In genomic region chr13:40916321-40917160, GRCm38 (mm10) we compare ENCODE assay signal across 8 mouse cellular contexts. TPM values are rescaled to one million over a fixed set of nuclear protein-coding genes. Genes with fewer than 3 reads are reported as not detected.
DNase-seq lines count a peak whose midpoint lies in the region; ATAC-seq and TF ChIP-seq lines count a peak whose summit lies in the region.

No protein-coding gene starts in this region.

- no peak for TF ChIP-seq CTCF in brain, embryonic 14.5 days (IDR thresholded peaks at IDR 0.05; ENCODE audit: borderline replicate concordance, extremely low read depth, insufficient read depth, insufficient read length)

- H3K27ac ChIP-seq in heart, embryonic 14.5 days (replicated peaks in 1 of 2; ENCODE audit: control insufficient read depth in 1 of 2, insufficient read depth in 1 of 2, low read depth in 2 of 2, low read length in 2 of 2): no peak overlapping the region
- no peak overlapping the region for H3K27ac ChIP-seq in hindbrain, embryonic 16.5 days (ENCODE audit: low read depth, low read length)
- H3K27ac ChIP-seq in midbrain, embryonic 14.5 days (replicated peaks; ENCODE audit: low read depth, low read length): no peak overlapping the region

- TF ChIP-seq POLR2A in brain, embryonic 14.5 days (IDR thresholded peaks at IDR 0.05; ENCODE audit: borderline replicate concordance, extremely low read depth, insufficient read depth, insufficient read length, poor library complexity, severe bottlenecking): no peak

- no peak for DNase-seq in heart, postnatal 14 days
- DNase-seq in brain, embryonic 14.5 days (ENCODE audit: low read depth): peak; percentile 46
- peak; percentile 61 for DNase-seq in midbrain, embryonic 14.5 days
- no peak for DNase-seq in gastrocnemius, adult 8-10 months (ENCODE audit: low spot score in 2 of 2)
- DNase-seq in left cerebral cortex, postnatal 14 days (ENCODE audit: low spot score in 2 of 2): no peak
- DNase-seq in frontal cortex, postnatal 36 days (ENCODE audit: low spot score in 2 of 2): no peak

- H3K9me3 ChIP-seq in heart, embryonic 14.5 days (ENCODE audit: control insufficient read depth, low read length): no peaks in the 10 kb centered on the region
- H3K9me3 ChIP-seq in hindbrain, embryonic 16.5 days (ENCODE audit: control insufficient read depth, low read length): no peaks in the 10 kb centered on the region
- no peaks in the 10 kb centered on the region for H3K9me3 ChIP-seq in midbrain, embryonic 14.5 days (ENCODE audit: control insufficient read depth, low read length)

- ATAC-seq in heart, embryonic 14.5 days (ENCODE audit: insufficient number of reproducible peaks, insufficient read depth, low FRiP score, low read depth): no peak
- ATAC-seq in hindbrain, embryonic 16.5 days: no peak
- ATAC-seq in midbrain, embryonic 14.5 days (ENCODE audit: low FRiP score, low TSS enrichment): no peak

- H3K4me1 ChIP-seq in heart, embryonic 14.5 days (ENCODE audit: control insufficient read depth in 2 of 2, insufficient read depth in 2 of 2, low read length in 2 of 2): peaks cover 14 to 26% of the 10 kb centered on the region in 2 experiments; a peak in 3 of 4 replicates
- H3K4me1 ChIP-seq in hindbrain, embryonic 16.5 days (ENCODE audit: control insufficient read depth, insufficient read depth, low read depth, low read length): peaks cover 11% of the 10 kb centered on the region
- H3K4me1 ChIP-seq in midbrain, embryonic 14.5 days (ENCODE audit: control insufficient read depth, insufficient read depth, low read length): peaks cover 18% of the 10 kb centered on the region

- H3K36me3 ChIP-seq in heart, embryonic 14.5 days (ENCODE audit: control insufficient read depth, insufficient read depth, low read length): no peaks in the 10 kb centered on the region
- no peaks in the 10 kb centered on the region for H3K36me3 ChIP-seq in hindbrain, embryonic 16.5 days (ENCODE audit: control insufficient read depth, insufficient read depth, low read length)
- no peaks in the 10 kb centered on the region for H3K36me3 ChIP-seq in midbrain, embryonic 14.5 days (ENCODE audit: control insufficient read depth, insufficient read depth, low read length)

- H3K4me3 ChIP-seq in heart, embryonic 14.5 days (ENCODE audit: control insufficient read depth in 1 of 2, insufficient read depth in 1 of 2, low read depth in 1 of 2, low read length in 2 of 2): peak overlapping the region; percentile 54 to 63; a peak in 3 of 4 replicates
- peak overlapping the region; percentile 55 for H3K4me3 ChIP-seq in hindbrain, embryonic 16.5 days (ENCODE audit: low read length)
- peak overlapping the region; percentile 47 for H3K4me3 ChIP-seq in midbrain, embryonic 14.5 days (replicated peaks; ENCODE audit: low read depth, low read length)

- H3K4me2 ChIP-seq in heart, embryonic 14.5 days (ENCODE audit: low read length): peak overlapping the region; percentile 99
- H3K4me2 ChIP-seq in hindbrain, embryonic 16.5 days (ENCODE audit: low read length): peak overlapping the region; percentile 65
- peak overlapping the region; percentile 85 for H3K4me2 ChIP-seq in midbrain, embryonic 14.5 days (ENCODE audit: low read length)

- H3K9ac ChIP-seq in heart, embryonic 14.5 days (ENCODE audit: low read length): peak overlapping the region; percentile 74
- no peak overlapping the region for H3K9ac ChIP-seq in hindbrain, embryonic 16.5 days (ENCODE audit: low read depth, low read length)
- no peak overlapping the region for H3K9ac ChIP-seq in midbrain, embryonic 14.5 days (replicated peaks; ENCODE audit: low read length)

- WGBS in heart, embryonic 14.5 days: 10% methylated on average over 21 of the region's 21 CpGs
- WGBS in hindbrain, embryonic 16.5 days: 8% methylated on average over 21 of the region's 21 CpGs
- 9% methylated on average over 21 of the region's 21 CpGs for WGBS in midbrain, embryonic 14.5 days

- intact Hi-C loops in heart, postnatal 14 days (cut with DNase I): loop anchor here (2.0 to 5.0 kb wide), 3 partner anchors 22 to 64 kb away; no protein-coding TSS in a partner anchor
- intact Hi-C loops in left cerebral cortex, postnatal 14 days (cut with DNase I): no loop called here

- no peaks in the 10 kb centered on the region for H3K27me3 ChIP-seq in heart, embryonic 14.5 days (ENCODE audit: control insufficient read depth, insufficient read depth, low read length)
- H3K27me3 ChIP-seq in hindbrain, embryonic 16.5 days (replicated peaks; ENCODE audit: control insufficient read depth, insufficient read depth, low read length): no peaks in the 10 kb centered on the region
- peaks cover 7% of the 10 kb centered on the region; the same call in 1 of the 2 replicates for H3K27me3 ChIP-seq in midbrain, embryonic 14.5 days (ENCODE audit: control insufficient read depth, insufficient read depth, low read length)

RNA-seq across cellular contexts. Expression of gene Gcnt2, which starts 57.0 kb away (rescaled TPM):
- polyA plus RNA-seq in heart, embryonic 14.5 days (2014; fragmentation: Nextera tagmentation; extraction: Ambion mirVana): 4.6 and 4.8 TPM in 2 replicates
- 10 to 100 TPM; 12.1 to 14.1 TPM for total RNA-seq in heart, postnatal 14 days (2021)
- 2.0 and 4.2 TPM in 2 replicates for polyA plus RNA-seq in brain, embryonic 14.5 days (2012; rRNA removed)
- 5.3 and 7.1 TPM in 2 replicates for polyA plus RNA-seq in hindbrain, embryonic 16.5 days (2015; fragmentation: Nextera tagmentation; extraction: Ambion mirVana)
- 3.9 and 5.3 TPM in 2 replicates for polyA plus RNA-seq in midbrain, embryonic 14.5 days (2014; fragmentation: Nextera tagmentation; extraction: Ambion mirVana)
- 10 to 100 TPM in 2 of 4 experiments, 1 to 10 TPM in 2; 7.2 to 13.5 (median 10.7) TPM for total RNA-seq in gastrocnemius, adult 8-10 months (2022)
- 10 to 100 TPM; 10.7 to 12.9 TPM for total RNA-seq in left cerebral cortex, postnatal 14 days (2021)

Comparison
In these comparisons a context has a peak if more than half of its experiments do, and no peak if none do; other contexts are left out.
1. DNase-seq: peak in brain, embryonic 14.5 days (single experiment) and midbrain, embryonic 14.5 days (single experiment); none in heart, postnatal 14 days (0 of 2), gastrocnemius, adult 8-10 months (0 of 2), left cerebral cortex, postnatal 14 days (0 of 2) and frontal cortex, postnatal 36 days (0 of 2).
2. Peak in every context shown above with its lines, with median percentiles within 50 percentile points of each other: H3K4me2 ChIP-seq and H3K4me3 ChIP-seq.